Mouse (Mus musculus) liver, postnatal 0 days (tissue): ENCODE data around the gene Eif2d. TPM values are rescaled to one million over a fixed set of nuclear protein-coding genes. Genes with fewer than 3 reads are reported as not detected.

Experiments
- ATAC-seq: fragments of 200-750 bp; cut with Nextera tagmentation; 2 replicates; pipeline ENCODE4 v1.8.0; 2017; ENCODE audit warnings: mild to moderate bottlenecking, moderate library complexity
- DNase-seq: peaks from one replicate; pipeline ENCODE4 v3.0.0-alpha.2; 2016
- H3K27ac ChIP-seq: fragments of 300-500 bp; sonication (generic); 2 replicates; pipeline ENCODE4 v1.5.1; 2014; ENCODE audit warnings: antibody characterized with exemption, moderate library complexity, mild to moderate bottlenecking, low read depth
- H3K27me3 ChIP-seq: fragments of 300-500 bp; sonication (generic); 2 replicates; pipeline ENCODE4 v1.6.1; 2014; ENCODE audit warnings: low read length, control low read depth, mixed read lengths; ENCODE audit not compliant: insufficient read depth
- H3K36me3 ChIP-seq: fragments of 300-500 bp; sonication (generic); replicated peaks from 2 replicates; pipeline ENCODE4 v1.6.1; 2014; ENCODE audit warnings: mild to moderate bottlenecking, control low read depth, low read length, moderate library complexity, mixed read lengths; ENCODE audit not compliant: insufficient read depth
- H3K4me1 ChIP-seq: fragments of 300-500 bp; sonication (generic); 2 replicates; pipeline ENCODE4 v1.6.1; 2014; ENCODE audit warnings: antibody characterized with exemption, mild to moderate bottlenecking, control low read depth; ENCODE audit not compliant: insufficient read depth
- H3K4me2 ChIP-seq: fragments of 300-500 bp; sonication (generic); 2 replicates; pipeline ENCODE4 v1.6.1; 2014; ENCODE audit warnings: low read depth, mild to moderate bottlenecking, low read length, moderate library complexity, mixed read lengths
- H3K4me3 ChIP-seq: fragments of 300-500 bp; sonication (generic); 2 replicates; pipeline ENCODE4 v1.5.1; 2014; ENCODE audit warnings: low read depth, low read length
- H3K9ac ChIP-seq: fragments of 300-500 bp; sonication (generic); replicated peaks from 2 replicates; pipeline ENCODE4 v1.6.1; 2014; ENCODE audit warnings: mild to moderate bottlenecking, moderate library complexity
- H3K9me3 ChIP-seq: fragments of 300-500 bp; sonication (generic); 2 replicates; pipeline ENCODE4 v1.6.1; 2016; ENCODE audit warnings: mild to moderate bottlenecking, control low read depth, low read length, mixed read lengths
- CTCF ChIP-seq: sonication (generic); IDR thresholded peaks from 2 replicates; pipeline ENCODE4 v1.5.1; 2016; ENCODE audit warnings: antibody characterized with exemption, low read depth
- EP300 ChIP-seq: IDR thresholded peaks from 2 replicates; pipeline ENCODE4 v1.6.1; 2016; ENCODE audit warnings: antibody characterized with exemption, low read depth, mild to moderate bottlenecking
- WGBS: fragments of 180-500 bp; shearing (Covaris S2); extraction: QIAGEN DNeasy Blood & Tissue Kit; methylation state at CpG from one replicate; pipeline ENCODE4 v1.1.7; 2014; ENCODE audit not compliant: insufficient replicate concordance; 5-methylcytosine and 5-hydroxymethylcytosine counted together
- polyA plus RNA-seq: library from polyadenylated mRNA; unstranded; fragments of >200 nt; fragmentation: Nextera tagmentation; extraction: Ambion mirVana; gene quantifications from 2 replicates; pipeline ENCODE4 v1.2.1, GENCODE M21; 2015

Gene Eif2d
- polyA plus RNA-seq, 1 experiment from 2014 or later, result 19.0 TPM

GRCm38 (mm10) chr1:131198417-131198960 is 45.5 kb downstream of the Eif2d start:
- 30% methylated on average over 9 of the region's 9 CpGs for WGBS
- H3K36me3 ChIP-seq, result no peaks in the 10 kb centered on the region
- no peaks in the 10 kb centered on the region for H3K27me3 ChIP-seq
- TF ChIP-seq EP300 (no peak), CTCF (no peak)
- H3K27ac ChIP-seq, result peak overlapping the region; percentile 87
- peak overlapping the region; percentile 59 for H3K9ac ChIP-seq
- H3K4me3 ChIP-seq, result peak overlapping the region; percentile 50
- H3K4me2 ChIP-seq, result peak overlapping the region; percentile 55
- ATAC-seq (no peak), DNase-seq (no peak)
- no peaks in the 10 kb centered on the region for H3K9me3 ChIP-seq
- H3K4me1 ChIP-seq, result peaks cover 23% of the 10 kb centered on the region

GRCm38 (mm10) chr1:131199118-131199821 is 46.3 kb downstream of the Eif2d start:
- ATAC-seq (peak; percentile 46), DNase-seq (peak; percentile 37)
- Histone ChIP-seq H3K4me1 (peaks cover 23% of the 10 kb centered on the region), H3K36me3 (no peaks in the 10 kb centered on the region), H3K4me3 (peak overlapping the region; percentile 50), H3K9ac (peak overlapping the region; percentile 59), H3K4me2 (peak overlapping the region; percentile 55), H3K9me3 (no peaks in the 10 kb centered on the region), H3K27ac (peak overlapping the region; percentile 87), H3K27me3 (no peaks in the 10 kb centered on the region)
- no peak for TF ChIP-seq EP300
- 40% methylated on average over 18 of the region's 18 CpGs for WGBS

- Histone ChIP-seq H3K9ac (peak overlapping the region; percentile 59), H3K36me3 (no peaks in the 10 kb centered on the region), H3K4me1 (peaks cover 23% of the 10 kb centered on the region), H3K9me3 (no peaks in the 10 kb centered on the region), H3K4me3 (peak overlapping the region; percentile 50), H3K27me3 (no peaks in the 10 kb centered on the region), H3K4me2 (peak overlapping the region; percentile 55), H3K27ac (peak overlapping the region; percentile 87)
- ATAC-seq (peak; percentile 87), DNase-seq (peak; percentile 83)
- TF ChIP-seq EP300, result no peak
- peak; percentile 56 for TF ChIP-seq CTCF
- WGBS, result 32% methylated on average over 12 of the region's 12 CpGs
These were observed 47.0 kb downstream of the Eif2d start for GRCm38 (mm10) chr1:131199976-131200375.

- Histone ChIP-seq H3K4me2 (peak overlapping the region; percentile 55; the same call in 1 of the 2 replicates), H3K9me3 (no peaks in the 10 kb centered on the region), H3K36me3 (no peaks in the 10 kb centered on the region), H3K4me3 (no peak overlapping the region), H3K27me3 (no peaks in the 10 kb centered on the region), H3K27ac (peak overlapping the region; percentile 44; the same call in 1 of the 2 replicates), H3K4me1 (peaks cover 23% of the 10 kb centered on the region), H3K9ac (no peak overlapping the region)
- no peak for ATAC-seq
- TF ChIP-seq EP300 (no peak), CTCF (no peak)
- WGBS, result 58% methylated on average over 10 of the region's 10 CpGs
- no peak for DNase-seq
These were observed 47.6 kb downstream of the Eif2d start for GRCm38 (mm10) chr1:131200588-131200987.

- Histone ChIP-seq H3K9me3 (no peaks in the 10 kb centered on the region), H3K36me3 (no peaks in the 10 kb centered on the region), H3K4me2 (no peak overlapping the region), H3K27me3 (no peaks in the 10 kb centered on the region), H3K4me3 (no peak overlapping the region), H3K9ac (no peak overlapping the region), H3K27ac (no peak overlapping the region), H3K4me1 (peaks cover 23% of the 10 kb centered on the region)
- 68% methylated on average over 4 of the region's 4 CpGs for WGBS
- DNase-seq (no peak), ATAC-seq (no peak)
- TF ChIP-seq CTCF (no peak), EP300 (no peak)
These were observed 48.4 kb downstream of the Eif2d start for GRCm38 (mm10) chr1:131201391-131201790.

GRCm38 (mm10) chr1:131204461-131204860 is 51.5 kb downstream of the Eif2d start:
- no peak overlapping the region for H3K27ac ChIP-seq
- WGBS, result 49% methylated on average over 8 of the region's 8 CpGs

More at GRCm38 (mm10) chr1:131204461-131204860, 51.5 kb downstream of the Eif2d start:
- ATAC-seq (no peak), DNase-seq (no peak)
- H3K36me3 ChIP-seq, result no peaks in the 10 kb centered on the region
- H3K4me3 ChIP-seq, result no peak overlapping the region
- no peaks in the 10 kb centered on the region for H3K27me3 ChIP-seq
- TF ChIP-seq EP300, result no peak
- H3K9ac ChIP-seq, result no peak overlapping the region
- no peak overlapping the region for H3K4me2 ChIP-seq
- peaks cover 9% of the 10 kb centered on the region; the same call in 1 of the 2 replicates for H3K4me1 ChIP-seq
- no peaks in the 10 kb centered on the region for H3K9me3 ChIP-seq
